Mouse (Mus musculus): ENCODE measurements around the gene Dusp22. TPM values are rescaled to one million over a fixed set of nuclear protein-coding genes. Genes with fewer than 3 reads are reported as not detected.

Gene Dusp22
- polyA plus RNA-seq, 1 experiment = 25.0 TPM

- TF ChIP-seq CTCF (IDR thresholded peaks at IDR 0.05; ENCODE audit: control insufficient read depth, insufficient read depth, insufficient replicate concordance, low read depth, low read length) = no peak
- TF ChIP-seq POLR2A (IDR thresholded peaks at IDR 0.05; ENCODE audit: control insufficient read depth, low read depth, low read length) = no peak
- no peak overlapping the region for H3K4me3 ChIP-seq (ENCODE audit: control insufficient read depth, low read depth, low read length)
- H3K27me3 ChIP-seq (ENCODE audit: control insufficient read depth, insufficient read depth, low read length) = no peaks in the 10 kb centered on the region
- peaks cover 4% of the 10 kb centered on the region for H3K4me1 ChIP-seq (ENCODE audit: control insufficient read depth, insufficient read depth, low read length)
- no peaks in the 10 kb centered on the region for H3K36me3 ChIP-seq (ENCODE audit: control insufficient read depth, insufficient read depth, low read length)
- H3K27ac ChIP-seq (ENCODE audit: control insufficient read depth, insufficient read depth, low read depth, low read length) = no peak overlapping the region
Observed at GRCm38 (mm10) chr13:30654463-30654862, 5.3 kb upstream of the Dusp22 start.

DNA sequence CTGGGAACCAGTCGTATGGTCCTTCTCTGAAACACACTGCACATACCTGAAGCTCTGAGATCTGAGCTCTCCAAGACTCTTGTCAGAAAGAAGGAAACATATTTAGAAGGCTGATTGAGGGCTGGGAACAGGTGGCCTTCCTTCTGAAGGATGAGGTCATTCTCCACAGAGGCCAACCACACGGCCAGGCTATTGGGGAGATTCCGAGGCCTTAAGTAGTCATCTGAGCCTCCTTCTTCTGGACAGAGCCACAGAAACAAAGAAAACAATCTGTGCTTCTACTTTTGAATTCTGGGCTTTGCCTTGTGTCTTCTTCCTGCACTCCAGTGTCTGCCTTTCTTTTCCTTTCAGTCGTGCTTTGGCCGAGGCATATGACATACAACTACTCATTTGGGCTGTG, 2.9 kb upstream of the Dusp22 start:
- Histone ChIP-seq H3K36me3 (ENCODE audit: control insufficient read depth, insufficient read depth, low read length) (no peaks in the 10 kb centered on the region), H3K4me3 (ENCODE audit: control insufficient read depth, low read depth, low read length) (no peak overlapping the region), H3K27me3 (ENCODE audit: control insufficient read depth, insufficient read depth, low read length) (no peaks in the 10 kb centered on the region), H3K4me1 (ENCODE audit: control insufficient read depth, insufficient read depth, low read length) (peaks cover 5% of the 10 kb centered on the region), H3K27ac (ENCODE audit: control insufficient read depth, insufficient read depth, low read depth, low read length) (no peak overlapping the region)
- TF ChIP-seq POLR2A (IDR thresholded peaks at IDR 0.05; ENCODE audit: control insufficient read depth, low read depth, low read length) (no peak), CTCF (IDR thresholded peaks at IDR 0.05; ENCODE audit: control insufficient read depth, insufficient read depth, insufficient replicate concordance, low read depth, low read length) (no peak)

- peaks cover 5% of the 10 kb centered on the region for H3K4me1 ChIP-seq (ENCODE audit: control insufficient read depth, insufficient read depth, low read length)
- H3K27ac ChIP-seq (ENCODE audit: control insufficient read depth, insufficient read depth, low read depth, low read length) = no peak overlapping the region
- no peaks in the 10 kb centered on the region for H3K36me3 ChIP-seq (ENCODE audit: control insufficient read depth, insufficient read depth, low read length)
- H3K4me3 ChIP-seq (ENCODE audit: control insufficient read depth, low read depth, low read length) = no peak overlapping the region
- no peak for TF ChIP-seq POLR2A (IDR thresholded peaks at IDR 0.05; ENCODE audit: control insufficient read depth, low read depth, low read length)
- no peak for TF ChIP-seq CTCF (IDR thresholded peaks at IDR 0.05; ENCODE audit: control insufficient read depth, insufficient read depth, insufficient replicate concordance, low read depth, low read length)
- no peaks in the 10 kb centered on the region for H3K27me3 ChIP-seq (ENCODE audit: control insufficient read depth, insufficient read depth, low read length)
Observed at GRCm38 (mm10) chr13:30657779-30658178, 2.0 kb upstream of the Dusp22 start.

DNA sequence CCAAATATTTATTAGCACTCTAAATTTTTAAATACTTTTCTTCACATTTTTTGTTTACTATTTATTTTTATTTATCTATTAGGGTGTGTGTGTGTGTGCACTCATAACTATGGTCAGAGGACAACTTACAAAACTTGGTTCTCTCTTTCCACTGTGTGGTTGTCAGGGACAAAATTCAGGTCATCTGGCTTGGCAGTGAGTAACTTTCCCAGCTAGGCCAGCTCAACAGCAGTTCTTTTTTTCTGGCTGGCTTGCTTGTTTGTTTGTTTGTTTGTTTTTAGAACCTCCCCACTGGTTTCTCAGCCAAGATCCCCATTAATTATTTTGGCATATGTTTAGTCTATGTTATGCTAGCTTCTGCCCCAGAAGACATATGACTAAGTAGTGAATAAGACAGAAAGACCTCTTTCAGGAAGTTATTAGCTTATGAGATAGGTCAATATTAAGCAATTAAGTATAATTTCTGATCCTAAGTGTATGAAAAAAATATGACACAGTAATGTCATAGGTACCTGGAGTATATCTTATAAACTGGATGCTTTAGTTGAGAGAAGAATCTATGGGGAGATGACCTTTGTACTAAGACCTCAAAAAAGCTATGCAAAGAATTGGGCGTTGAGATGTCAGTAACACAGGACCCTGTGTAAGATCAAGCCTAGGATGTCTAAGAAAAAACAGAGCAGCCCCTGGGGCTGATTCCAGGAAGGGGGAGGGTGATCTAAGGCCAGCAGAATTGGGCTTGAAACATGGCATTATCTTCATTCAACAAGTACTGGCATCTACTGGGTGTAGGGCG, 1.4 kb upstream of the Dusp22 start:
- Histone ChIP-seq H3K4me1 (ENCODE audit: control insufficient read depth, insufficient read depth, low read length) (peaks cover 5% of the 10 kb centered on the region), H3K27me3 (ENCODE audit: control insufficient read depth, insufficient read depth, low read length) (no peaks in the 10 kb centered on the region), H3K4me3 (ENCODE audit: control insufficient read depth, low read depth, low read length) (no peak overlapping the region), H3K27ac (ENCODE audit: control insufficient read depth, insufficient read depth, low read depth, low read length) (no peak overlapping the region), H3K36me3 (ENCODE audit: control insufficient read depth, insufficient read depth, low read length) (no peaks in the 10 kb centered on the region)
- no peak for TF ChIP-seq CTCF (IDR thresholded peaks at IDR 0.05; ENCODE audit: control insufficient read depth, insufficient read depth, insufficient replicate concordance, low read depth, low read length)
- TF ChIP-seq POLR2A (IDR thresholded peaks at IDR 0.05; ENCODE audit: control insufficient read depth, low read depth, low read length) = no peak

GRCm38 (mm10) chr13:30665261-30665660, 5.5 kb downstream of the Dusp22 start:
- H3K27ac ChIP-seq (ENCODE audit: control insufficient read depth, insufficient read depth, low read depth, low read length) = no peak overlapping the region
- H3K36me3 ChIP-seq (ENCODE audit: control insufficient read depth, insufficient read depth, low read length) = no peaks in the 10 kb centered on the region
- TF ChIP-seq POLR2A (IDR thresholded peaks at IDR 0.05; ENCODE audit: control insufficient read depth, low read depth, low read length) (no peak), CTCF (IDR thresholded peaks at IDR 0.05; ENCODE audit: control insufficient read depth, insufficient read depth, insufficient replicate concordance, low read depth, low read length) (no peak)
- H3K4me3 ChIP-seq (ENCODE audit: control insufficient read depth, low read depth, low read length) = no peak overlapping the region
- H3K4me1 ChIP-seq (ENCODE audit: control insufficient read depth, insufficient read depth, low read length) = no peaks in the 10 kb centered on the region
- no peaks in the 10 kb centered on the region for H3K27me3 ChIP-seq (ENCODE audit: control insufficient read depth, insufficient read depth, low read length)

GRCm38 (mm10) chr13:30666537-30666936, 6.7 kb downstream of the Dusp22 start:
- H3K4me3 ChIP-seq (ENCODE audit: control insufficient read depth, low read depth, low read length) = no peak overlapping the region
- TF ChIP-seq POLR2A (IDR thresholded peaks at IDR 0.05; ENCODE audit: control insufficient read depth, low read depth, low read length) (no peak), CTCF (IDR thresholded peaks at IDR 0.05; ENCODE audit: control insufficient read depth, insufficient read depth, insufficient replicate concordance, low read depth, low read length) (no peak)
- H3K36me3 ChIP-seq (ENCODE audit: control insufficient read depth, insufficient read depth, low read length) = no peaks in the 10 kb centered on the region
- no peaks in the 10 kb centered on the region for H3K27me3 ChIP-seq (ENCODE audit: control insufficient read depth, insufficient read depth, low read length)
- H3K4me1 ChIP-seq (ENCODE audit: control insufficient read depth, insufficient read depth, low read length) = no peaks in the 10 kb centered on the region
- no peak overlapping the region for H3K27ac ChIP-seq (ENCODE audit: control insufficient read depth, insufficient read depth, low read depth, low read length)

DNA sequence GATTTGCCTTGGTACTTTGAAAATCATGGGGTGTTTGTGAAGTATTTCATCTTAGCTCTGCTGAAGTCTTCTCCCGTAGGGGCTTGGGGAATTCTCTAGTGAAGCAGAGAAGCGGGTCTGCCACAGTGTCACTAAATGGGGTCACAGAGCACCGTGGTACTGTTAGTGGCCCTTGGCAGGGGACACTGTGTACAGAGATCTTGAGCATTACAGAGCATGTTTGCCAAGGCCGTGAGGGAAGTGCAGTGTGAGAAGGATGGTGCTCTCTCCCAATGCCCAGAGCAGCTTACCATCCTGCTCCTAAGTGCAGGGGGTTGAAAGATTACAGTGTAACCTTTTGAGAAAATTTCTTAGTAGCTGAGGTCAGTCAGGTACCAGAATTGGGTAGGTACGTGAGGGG, 8.5 kb downstream of the Dusp22 start:
- TF ChIP-seq CTCF (IDR thresholded peaks at IDR 0.05; ENCODE audit: control insufficient read depth, insufficient read depth, insufficient replicate concordance, low read depth, low read length) = no peak

More for the DNA sequence above, 8.5 kb downstream of the Dusp22 start:
- no peaks in the 10 kb centered on the region for H3K4me1 ChIP-seq (ENCODE audit: control insufficient read depth, insufficient read depth, low read length)
- no peaks in the 10 kb centered on the region for H3K36me3 ChIP-seq (ENCODE audit: control insufficient read depth, insufficient read depth, low read length)
- H3K27ac ChIP-seq (ENCODE audit: control insufficient read depth, insufficient read depth, low read depth, low read length) = no peak overlapping the region
- H3K27me3 ChIP-seq (ENCODE audit: control insufficient read depth, insufficient read depth, low read length) = no peaks in the 10 kb centered on the region
- no peak overlapping the region for H3K4me3 ChIP-seq (ENCODE audit: control insufficient read depth, low read depth, low read length)

Data from testis, adult 2 months (tissue).